In genomic region chr4:150915181-150915906, GRCm38 (mm10) we compare ENCODE assay signal across 9 mouse cellular contexts. TPM values are rescaled to one million over a fixed set of nuclear protein-coding genes. Genes with fewer than 3 reads are reported as not detected.
DNase-seq lines count a peak whose midpoint lies in the region; ATAC-seq lines count a peak whose summit lies in the region.
"Had no signal": no experiment of that assay in that cellular context is flagged by ENCODE, and none has a peak within 500 bp of the region (broad histone marks: within the 10 kb centered on the region; RNA-seq: fewer than 3 reads in every experiment).

No protein-coding gene starts in this region.

- peak; percentile 51; the same call in 1 of the 2 replicates for ATAC-seq in frontal cortex, adult (ENCODE audit: low TSS enrichment)
- peak; percentile 28; the same call in 1 of the 2 replicates for ATAC-seq in hindbrain, embryonic 14.5 days (ENCODE audit: low FRiP score)
- no peak for ATAC-seq in midbrain, embryonic 12.5 days (ENCODE audit: low FRiP score, low read depth)

- H3K4me2 ChIP-seq in hindbrain, embryonic 14.5 days (replicated peaks): peak overlapping the region; percentile 66
- peak overlapping the region; percentile 71 for H3K4me2 ChIP-seq in midbrain, embryonic 12.5 days (replicated peaks)

- H3K9ac ChIP-seq in hindbrain, embryonic 14.5 days: peak overlapping the region; percentile 69
- peak overlapping the region; percentile 77 for H3K9ac ChIP-seq in midbrain, embryonic 12.5 days (replicated peaks)

- H3K27ac ChIP-seq in hindbrain, embryonic 14.5 days: peak overlapping the region; percentile 51
- peak overlapping the region; percentile 73 for H3K27ac ChIP-seq in midbrain, embryonic 12.5 days (replicated peaks)

- H3K27me3 ChIP-seq in hindbrain, embryonic 14.5 days (ENCODE audit: control insufficient read depth, insufficient read depth, low read length): no peaks in the 10 kb centered on the region
- no peaks in the 10 kb centered on the region for H3K27me3 ChIP-seq in midbrain, embryonic 12.5 days
- H3K27me3 ChIP-seq: Patski had no signal

- DNase-seq in frontal cortex, postnatal 25 days (ENCODE audit: low spot score in 2 of 2): no peak
- DNase-seq in retina, postnatal 1 day: peak; percentile 47
- DNase-seq in retina, embryonic 14.5 days (ENCODE audit: low spot score): no peak
- no peak for DNase-seq in hindbrain, embryonic 14.5 days (ENCODE audit: low spot score)
- DNase-seq in spleen, postnatal 14 days (ENCODE audit: low spot score in 2 of 2): no peak
- DNase-seq in adrenal gland, postnatal 36 days: no peak

- peaks cover 20% of the 10 kb centered on the region for H3K4me1 ChIP-seq in hindbrain, embryonic 14.5 days (replicated peaks; ENCODE audit: control insufficient read depth, insufficient read depth, low read length)
- peaks cover 20% of the 10 kb centered on the region for H3K4me1 ChIP-seq in midbrain, embryonic 12.5 days

- 37% methylated on average over 10 of the region's 10 CpGs for WGBS in hindbrain, embryonic 14.5 days
- 58% methylated on average over 10 of the region's 10 CpGs for WGBS in midbrain, embryonic 12.5 days

- peak overlapping the region; percentile 58 for H3K4me3 ChIP-seq in hindbrain, embryonic 14.5 days (replicated peaks; ENCODE audit: low read length)
- H3K4me3 ChIP-seq in midbrain, embryonic 12.5 days: peak overlapping the region; percentile 70

- no peaks in the 10 kb centered on the region for H3K36me3 ChIP-seq in hindbrain, embryonic 14.5 days (replicated peaks; ENCODE audit: control insufficient read depth, insufficient read depth)
- H3K36me3 ChIP-seq in midbrain, embryonic 12.5 days: no peaks in the 10 kb centered on the region

- no peaks in the 10 kb centered on the region for H3K9me3 ChIP-seq in hindbrain, embryonic 14.5 days (ENCODE audit: control insufficient read depth, low read length)
- no peaks in the 10 kb centered on the region for H3K9me3 ChIP-seq in midbrain, embryonic 12.5 days

RNA-seq across cellular contexts. Expression of gene Tnfrsf9, which starts 1.0 kb away (rescaled TPM):
- 0.20 and 0.25 TPM in 2 replicates for polyA plus RNA-seq in hindbrain, embryonic 14.5 days (2014; fragmentation: Nextera tagmentation; extraction: Ambion mirVana)
- polyA plus RNA-seq in midbrain, embryonic 12.5 days (2016; fragmentation: Nextera tagmentation; extraction: Ambion mirVana): 0.66 TPM in 1 of 2 replicates, not detected in the other
- total RNA-seq in adrenal gland, postnatal 36 days (2021): under 1 TPM in 1 of 2 experiments, not detected in 1; 0.50 TPM

RNA-seq across cellular contexts. Expression of gene Park7, which starts 1.1 kb away (rescaled TPM):
- 383 and 392 TPM in 2 replicates for polyA plus RNA-seq in hindbrain, embryonic 14.5 days (2014; fragmentation: Nextera tagmentation; extraction: Ambion mirVana)
- 355 and 357 TPM in 2 replicates for polyA plus RNA-seq in midbrain, embryonic 12.5 days (2016; fragmentation: Nextera tagmentation; extraction: Ambion mirVana)
- 100 to 1,000 TPM; 283 to 288 TPM for total RNA-seq in adrenal gland, postnatal 36 days (2021)
